Comparison of ENCODE assay signal across 9 mouse cellular contexts in the genomic region with DNA sequence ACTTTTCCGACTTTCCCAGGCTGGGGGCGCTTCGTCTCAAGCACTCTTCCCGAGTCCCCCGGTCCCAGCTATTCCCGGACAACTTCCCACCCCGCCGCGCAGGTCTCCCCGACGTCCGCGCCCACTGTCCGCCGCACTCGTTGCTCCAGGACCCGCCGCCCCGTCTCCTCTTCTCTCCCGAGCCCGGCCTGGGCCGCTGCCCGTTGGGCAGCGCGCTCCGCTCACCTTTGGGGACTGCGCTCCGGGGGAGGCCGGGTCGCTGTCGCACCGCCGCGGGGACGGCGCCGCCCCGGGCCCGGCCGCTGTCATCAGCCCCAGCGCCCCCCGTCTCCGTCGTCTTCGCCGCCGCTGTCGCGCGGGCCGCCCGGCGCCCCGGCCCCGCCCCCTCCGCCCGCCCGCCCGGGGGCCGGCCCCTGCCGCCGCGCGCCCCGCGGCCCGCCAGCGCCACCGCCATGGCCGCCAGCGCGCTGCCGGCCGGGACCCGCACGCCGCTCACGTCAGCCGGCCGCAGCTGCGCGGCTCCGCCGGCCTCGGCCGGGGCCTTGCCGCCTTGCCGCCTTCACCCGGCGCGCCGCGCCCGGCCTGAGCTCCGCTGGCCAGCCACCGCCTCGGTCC. TPM values are rescaled to one million over a fixed set of nuclear protein-coding genes. Genes with fewer than 3 reads are reported as not detected.
A peak's percentile ranks its signal among the peaks of the same experiment; 100 is the strongest.
DNase-seq lines count a peak whose midpoint lies in the region; ATAC-seq and TF ChIP-seq lines count a peak whose summit lies in the region.
"Not testable (repeated sequence)": the region's sequence is repeated elsewhere in the genome, so short reads cannot be mapped to it uniquely, and the experiment has no call there.
"Had no signal": no experiment of that assay in that cellular context is flagged by ENCODE, and none has a peak within 500 bp of the region (broad histone marks: within the 10 kb centered on the region; RNA-seq: fewer than 3 reads in every experiment).

No protein-coding gene starts in this region.

- H3K9ac ChIP-seq in embryonic facial prominence, embryonic 12.5 days; forebrain, embryonic 15.5 days (replicated peaks); heart, embryonic 16.5 days (ENCODE audit: low read length); intestine, embryonic 14.5 days (ENCODE audit: low read length); limb, embryonic 13.5 days; lung, embryonic 14.5 days; midbrain, embryonic 16.5 days (ENCODE audit: low read depth, low read length); stomach, embryonic 16.5 days (ENCODE audit: low read length): not testable (repeated sequence)

- H3K4me3 ChIP-seq in embryonic facial prominence, embryonic 12.5 days; forebrain, embryonic 15.5 days; heart, embryonic 16.5 days (ENCODE audit: low read length); intestine, embryonic 14.5 days (ENCODE audit: low read depth, low read length); limb, embryonic 13.5 days; lung, embryonic 14.5 days (ENCODE audit: low read depth, low read length); midbrain, embryonic 16.5 days (ENCODE audit: low read depth, low read length); stomach, embryonic 16.5 days (replicated peaks; ENCODE audit: low read length): not testable (repeated sequence)

- H3K36me3 ChIP-seq in embryonic facial prominence, embryonic 12.5 days; forebrain, embryonic 15.5 days; heart, embryonic 16.5 days (ENCODE audit: control insufficient read depth, insufficient read depth); intestine, embryonic 14.5 days (ENCODE audit: control insufficient read depth, insufficient read depth, low read length); limb, embryonic 13.5 days; lung, embryonic 14.5 days (ENCODE audit: insufficient read depth); midbrain, embryonic 16.5 days (ENCODE audit: control insufficient read depth, insufficient read depth, low read length); stomach, embryonic 16.5 days (ENCODE audit: control insufficient read depth, insufficient read depth, low read length): not testable (repeated sequence)

- not testable (repeated sequence) for H3K27ac ChIP-seq in embryonic facial prominence, embryonic 12.5 days; forebrain, embryonic 15.5 days (replicated peaks); heart, embryonic 16.5 days (ENCODE audit: low read length); intestine, embryonic 14.5 days (ENCODE audit: low read depth); limb, embryonic 13.5 days; lung, embryonic 14.5 days (ENCODE audit: low read depth); midbrain, embryonic 16.5 days (ENCODE audit: low read length); stomach, embryonic 16.5 days (ENCODE audit: low read length)

- H3K27me3 ChIP-seq in embryonic facial prominence, embryonic 12.5 days; forebrain, embryonic 15.5 days; heart, embryonic 16.5 days (ENCODE audit: control insufficient read depth, insufficient read depth, low read length); intestine, embryonic 14.5 days (replicated peaks; ENCODE audit: control insufficient read depth, insufficient read depth, low read length); limb, embryonic 13.5 days; lung, embryonic 14.5 days (ENCODE audit: insufficient read depth, low read length); midbrain, embryonic 16.5 days (ENCODE audit: control insufficient read depth, insufficient read depth, low read depth, low read length); stomach, embryonic 16.5 days (ENCODE audit: control insufficient read depth, insufficient read depth, low read length): not testable (repeated sequence)

- not testable (repeated sequence) for H3K4me2 ChIP-seq in embryonic facial prominence, embryonic 12.5 days (replicated peaks); forebrain, embryonic 15.5 days (replicated peaks); heart, embryonic 16.5 days (ENCODE audit: low read depth, low read length); intestine, embryonic 14.5 days (ENCODE audit: low read length); limb, embryonic 13.5 days (replicated peaks); lung, embryonic 14.5 days; midbrain, embryonic 16.5 days (ENCODE audit: low read length); stomach, embryonic 16.5 days (ENCODE audit: low read depth, low read length)

- not testable (repeated sequence) for DNase-seq in intestine, embryonic 14.5 days (ENCODE audit: low spot score); lung, embryonic 14.5 days

- no CpG with 5 or more reads among the region's 97 CpGs for WGBS in embryonic facial prominence, embryonic 12.5 days
- no CpG with 5 or more reads among the region's 97 CpGs for WGBS in forebrain, embryonic 15.5 days
- WGBS in heart, embryonic 16.5 days = no CpG with 5 or more reads among the region's 97 CpGs
- WGBS in intestine, embryonic 14.5 days = no CpG with 5 or more reads among the region's 97 CpGs
- WGBS in limb, embryonic 13.5 days = no CpG with 5 or more reads among the region's 97 CpGs
- WGBS in lung, embryonic 14.5 days = no CpG with 5 or more reads among the region's 97 CpGs
- WGBS in midbrain, embryonic 16.5 days = no CpG with 5 or more reads among the region's 97 CpGs
- no CpG with 5 or more reads among the region's 97 CpGs for WGBS in stomach, embryonic 16.5 days

- peak; percentile 68 for ATAC-seq in embryonic facial prominence, embryonic 12.5 days (ENCODE audit: insufficient number of reproducible peaks, insufficient read depth, low FRiP score, low TSS enrichment)
- peak; percentile 79 for ATAC-seq in forebrain, embryonic 15.5 days (replicated peaks)
- ATAC-seq in heart, embryonic 16.5 days (replicated peaks; ENCODE audit: extremely low read depth, insufficient read depth, low FRiP score) = peak; percentile 82
- peak; percentile 85 for ATAC-seq in intestine, embryonic 14.5 days (replicated peaks; ENCODE audit: low FRiP score, low TSS enrichment, low read depth)
- ATAC-seq in limb, embryonic 13.5 days (ENCODE audit: low FRiP score, low read depth) = peak; percentile 82
- peak; percentile 77 for ATAC-seq in lung, embryonic 14.5 days (ENCODE audit: insufficient read depth)
- ATAC-seq in midbrain, embryonic 16.5 days = peak; percentile 86
- peak; percentile 85 for ATAC-seq in stomach, embryonic 16.5 days (ENCODE audit: insufficient read depth, low FRiP score)

- H3K4me1 ChIP-seq in embryonic facial prominence, embryonic 12.5 days; forebrain, embryonic 15.5 days; heart, embryonic 16.5 days (ENCODE audit: control insufficient read depth, insufficient read depth, low read length); intestine, embryonic 14.5 days (replicated peaks; ENCODE audit: control insufficient read depth, insufficient read depth, low read length); limb, embryonic 13.5 days; lung, embryonic 14.5 days (ENCODE audit: insufficient read depth); midbrain, embryonic 16.5 days (ENCODE audit: control insufficient read depth, insufficient read depth, low read length); stomach, embryonic 16.5 days (ENCODE audit: control insufficient read depth, insufficient read depth, low read length): not testable (repeated sequence)

- TF ChIP-seq CTCF in lung, embryonic 14.5 days (IDR thresholded peaks at IDR 0.05; ENCODE audit: low read depth) = not testable (repeated sequence)

- H3K9me3 ChIP-seq in embryonic facial prominence, embryonic 12.5 days; forebrain, embryonic 15.5 days; heart, embryonic 16.5 days (replicated peaks; ENCODE audit: control insufficient read depth, low read length); intestine, embryonic 14.5 days (ENCODE audit: control insufficient read depth, low read length); limb, embryonic 13.5 days; lung, embryonic 14.5 days (ENCODE audit: low read depth, low read length); midbrain, embryonic 16.5 days (replicated peaks; ENCODE audit: control insufficient read depth, low read length, poor library complexity, severe bottlenecking); stomach, embryonic 16.5 days (replicated peaks; ENCODE audit: control insufficient read depth, low read length): not testable (repeated sequence)

RNA-seq across cellular contexts. Expression of a gene that starts 14.0 kb away (rescaled TPM):
- 6.7 and 7.2 TPM in 2 replicates for polyA plus RNA-seq in embryonic facial prominence, embryonic 12.5 days (2016; fragmentation: Nextera tagmentation; extraction: Ambion mirVana)
- polyA plus RNA-seq in forebrain, embryonic 15.5 days (2015; fragmentation: Nextera tagmentation; extraction: Ambion mirVana) = 7.7 and 8.4 TPM in 2 replicates
- 5.1 and 5.3 TPM in 2 replicates for polyA plus RNA-seq in heart, embryonic 16.5 days (2015; fragmentation: Nextera tagmentation; extraction: Ambion mirVana)
- 4.5 and 5.1 TPM in 2 replicates for polyA plus RNA-seq in intestine, embryonic 14.5 days (2014; fragmentation: Nextera tagmentation; extraction: Ambion mirVana)
- 7.8 and 8.7 TPM in 2 replicates for polyA plus RNA-seq in limb, embryonic 13.5 days (2015; fragmentation: Nextera tagmentation; extraction: Ambion mirVana)
- 3.6 and 3.7 TPM in 2 replicates for polyA plus RNA-seq in lung, embryonic 14.5 days (2014; fragmentation: Nextera tagmentation; extraction: Ambion mirVana)
- 9.2 and 10.3 TPM in 2 replicates for polyA plus RNA-seq in midbrain, embryonic 16.5 days (2015; fragmentation: Nextera tagmentation; extraction: Ambion mirVana)
- 5.6 and 6.9 TPM in 2 replicates for polyA plus RNA-seq in stomach, embryonic 16.5 days (2015; fragmentation: Nextera tagmentation; extraction: Ambion mirVana)

RNA-seq across cellular contexts. Expression of a gene that starts 17.0 kb away (rescaled TPM):
- 101 and 107 TPM in 2 replicates for polyA plus RNA-seq in embryonic facial prominence, embryonic 12.5 days (2016; fragmentation: Nextera tagmentation; extraction: Ambion mirVana)
- 80.7 and 91.4 TPM in 2 replicates for polyA plus RNA-seq in forebrain, embryonic 15.5 days (2015; fragmentation: Nextera tagmentation; extraction: Ambion mirVana)
- polyA plus RNA-seq in heart, embryonic 16.5 days (2015; fragmentation: Nextera tagmentation; extraction: Ambion mirVana) = 57.1 and 68.3 TPM in 2 replicates
- 61.9 and 75.4 TPM in 2 replicates for polyA plus RNA-seq in intestine, embryonic 14.5 days (2014; fragmentation: Nextera tagmentation; extraction: Ambion mirVana)
- polyA plus RNA-seq in limb, embryonic 13.5 days (2015; fragmentation: Nextera tagmentation; extraction: Ambion mirVana) = 91.4 and 95.4 TPM in 2 replicates
- polyA plus RNA-seq in lung, embryonic 14.5 days (2014; fragmentation: Nextera tagmentation; extraction: Ambion mirVana) = 70.4 and 78.9 TPM in 2 replicates
- polyA plus RNA-seq in midbrain, embryonic 16.5 days (2015; fragmentation: Nextera tagmentation; extraction: Ambion mirVana) = 74.3 and 89.8 TPM in 2 replicates
- 65.3 and 72.4 TPM in 2 replicates for polyA plus RNA-seq in stomach, embryonic 16.5 days (2015; fragmentation: Nextera tagmentation; extraction: Ambion mirVana)

RNA-seq across cellular contexts. Expression of a gene that starts 17.3 kb away (rescaled TPM):
- not detected in 2 replicates for polyA plus RNA-seq in embryonic facial prominence, embryonic 12.5 days (2016; fragmentation: Nextera tagmentation; extraction: Ambion mirVana)
- polyA plus RNA-seq in forebrain, embryonic 15.5 days (2015; fragmentation: Nextera tagmentation; extraction: Ambion mirVana) = 0.89 TPM in 1 of 2 replicates, not detected in the other
- polyA plus RNA-seq in heart, embryonic 16.5 days (2015; fragmentation: Nextera tagmentation; extraction: Ambion mirVana) = not detected in 2 replicates
- 1.1 TPM in 1 of 2 replicates, not detected in the other for polyA plus RNA-seq in intestine, embryonic 14.5 days (2014; fragmentation: Nextera tagmentation; extraction: Ambion mirVana)
- 0.32 and 0.39 TPM in 2 replicates for polyA plus RNA-seq in limb, embryonic 13.5 days (2015; fragmentation: Nextera tagmentation; extraction: Ambion mirVana)
- polyA plus RNA-seq in lung, embryonic 14.5 days (2014; fragmentation: Nextera tagmentation; extraction: Ambion mirVana) = 0.69 TPM in 1 of 2 replicates, not detected in the other
- 0.50 TPM in 1 of 2 replicates, not detected in the other for polyA plus RNA-seq in midbrain, embryonic 16.5 days (2015; fragmentation: Nextera tagmentation; extraction: Ambion mirVana)
- polyA plus RNA-seq in stomach, embryonic 16.5 days (2015; fragmentation: Nextera tagmentation; extraction: Ambion mirVana) = 1.2 and 1.4 TPM in 2 replicates
- polyA plus RNA-seq: large intestine, adult 2 months had no signal

RNA-seq across cellular contexts. Expression of a gene that starts 17.4 kb away (rescaled TPM):
- polyA plus RNA-seq in embryonic facial prominence, embryonic 12.5 days (2016; fragmentation: Nextera tagmentation; extraction: Ambion mirVana) = 4.4 and 4.8 TPM in 2 replicates
- 5.2 and 5.5 TPM in 2 replicates for polyA plus RNA-seq in forebrain, embryonic 15.5 days (2015; fragmentation: Nextera tagmentation; extraction: Ambion mirVana)
- 2.0 and 2.7 TPM in 2 replicates for polyA plus RNA-seq in heart, embryonic 16.5 days (2015; fragmentation: Nextera tagmentation; extraction: Ambion mirVana)
- 3.7 and 3.8 TPM in 2 replicates for polyA plus RNA-seq in intestine, embryonic 14.5 days (2014; fragmentation: Nextera tagmentation; extraction: Ambion mirVana)
- 3.3 and 3.8 TPM in 2 replicates for polyA plus RNA-seq in limb, embryonic 13.5 days (2015; fragmentation: Nextera tagmentation; extraction: Ambion mirVana)
- 1.9 and 3.4 TPM in 2 replicates for polyA plus RNA-seq in lung, embryonic 14.5 days (2014; fragmentation: Nextera tagmentation; extraction: Ambion mirVana)
- 4.7 and 5.6 TPM in 2 replicates for polyA plus RNA-seq in midbrain, embryonic 16.5 days (2015; fragmentation: Nextera tagmentation; extraction: Ambion mirVana)
- 3.3 and 3.6 TPM in 2 replicates for polyA plus RNA-seq in stomach, embryonic 16.5 days (2015; fragmentation: Nextera tagmentation; extraction: Ambion mirVana)

RNA-seq across cellular contexts. Expression of a gene that starts 45.4 kb away (rescaled TPM):
- polyA plus RNA-seq in embryonic facial prominence, embryonic 12.5 days (2016; fragmentation: Nextera tagmentation; extraction: Ambion mirVana) = not detected in 2 replicates
- polyA plus RNA-seq in forebrain, embryonic 15.5 days (2015; fragmentation: Nextera tagmentation; extraction: Ambion mirVana) = 0.63 and 0.87 TPM in 2 replicates
- polyA plus RNA-seq in heart, embryonic 16.5 days (2015; fragmentation: Nextera tagmentation; extraction: Ambion mirVana) = 2.1 TPM in 1 of 2 replicates, not detected in the other
- 1.6 TPM in 1 of 2 replicates, not detected in the other for polyA plus RNA-seq in intestine, embryonic 14.5 days (2014; fragmentation: Nextera tagmentation; extraction: Ambion mirVana)
- 0.86 TPM in 1 of 2 replicates, not detected in the other for polyA plus RNA-seq in limb, embryonic 13.5 days (2015; fragmentation: Nextera tagmentation; extraction: Ambion mirVana)
- polyA plus RNA-seq in lung, embryonic 14.5 days (2014; fragmentation: Nextera tagmentation; extraction: Ambion mirVana) = 0.45 TPM in 1 of 2 replicates, not detected in the other
- polyA plus RNA-seq in midbrain, embryonic 16.5 days (2015; fragmentation: Nextera tagmentation; extraction: Ambion mirVana) = 0.66 TPM in 1 of 2 replicates, not detected in the other
- polyA plus RNA-seq in stomach, embryonic 16.5 days (2015; fragmentation: Nextera tagmentation; extraction: Ambion mirVana) = 0.30 TPM in 1 of 2 replicates, not detected in the other
- polyA plus RNA-seq: large intestine, adult 2 months had no signal
